Mouse (Mus musculus) adrenal gland, postnatal 14 days (tissue): ENCODE data around the gene Sp7. TPM values are rescaled to one million over a fixed set of nuclear protein-coding genes. Genes with fewer than 3 reads are reported as not detected.
"Not testable (repeated sequence)": the region's sequence is repeated elsewhere in the genome, so short reads cannot be mapped to it uniquely, and the experiment has no call there.

Source experiments
- DNase-seq: peaks from one replicate; pipeline ENCODE4 v3.0.0; 2021; ENCODE audit warnings: mixed read lengths
- total RNA-seq: library from RNA; stranded (reverse); gene quantifications from 2 replicates; pipeline ENCODE4 v1.2.3, GENCODE M21; 2021

Gene Sp7
- total RNA-seq, 1 experiment from 2014 or later: not detected

DNA sequence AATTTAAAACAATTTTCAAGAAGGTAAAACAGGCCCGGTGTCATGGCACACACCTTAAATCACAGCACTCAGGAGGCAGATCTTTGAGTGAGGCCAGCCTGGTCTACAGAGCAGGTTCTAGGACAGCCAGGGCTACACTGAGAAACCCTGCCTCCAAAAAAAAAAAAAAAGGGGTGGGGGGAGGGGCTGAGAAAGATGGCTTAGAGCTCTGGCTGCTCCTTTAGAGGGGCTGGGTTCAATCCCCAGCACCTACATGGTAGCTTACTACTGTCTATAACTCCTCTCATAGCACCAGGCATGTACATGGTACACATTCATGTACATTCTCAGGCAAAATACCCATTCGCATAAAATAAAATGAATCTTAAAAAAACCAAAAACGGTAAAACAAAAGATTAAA, 22.5 kb downstream of the Sp7 start:
- DNase-seq: no peak

DNA sequence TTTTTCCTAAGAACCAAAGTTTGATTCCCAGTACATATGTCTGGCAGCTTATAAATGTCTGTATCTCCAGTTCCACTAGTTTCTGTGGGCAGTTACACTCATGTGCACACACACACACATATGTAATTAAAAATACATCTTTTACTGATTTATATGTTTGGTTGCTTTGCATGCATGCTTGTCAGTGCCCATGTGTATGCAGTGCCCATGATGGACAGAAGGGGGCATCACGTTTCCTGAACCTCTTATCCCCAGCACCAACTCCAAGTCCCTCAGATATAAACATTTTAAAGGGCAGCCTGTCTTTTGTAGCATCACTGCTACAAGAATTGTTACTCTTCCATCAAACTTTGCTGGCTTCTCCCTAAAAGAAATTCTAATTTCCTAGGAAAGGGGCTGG, 25.4 kb downstream of the Sp7 start:
- DNase-seq: peak; percentile 65

DNA sequence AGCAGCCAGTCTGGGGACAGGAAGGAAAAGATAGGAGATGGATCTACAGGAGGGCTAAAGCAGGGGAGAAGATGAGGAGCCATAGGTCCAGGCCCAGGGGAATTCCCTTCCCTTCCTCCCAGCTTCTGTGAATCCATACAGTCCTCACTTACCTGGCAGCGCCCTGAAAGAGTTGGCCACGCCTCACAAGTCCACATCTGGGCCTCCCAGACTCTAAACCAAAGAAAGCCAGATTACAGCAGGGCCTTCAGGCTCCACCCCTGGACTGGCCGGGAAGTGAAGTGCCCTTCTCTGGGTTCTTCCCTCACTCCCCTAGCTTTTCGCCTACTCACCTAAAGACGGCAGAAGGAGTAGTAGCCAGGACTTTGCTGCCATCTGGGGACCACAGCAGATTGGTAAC, 27.4 kb downstream of the Sp7 start:
- DNase-seq: no peak

GRCm38 (mm10) chr15:102336946-102337345, 30.0 kb downstream of the Sp7 start:
- DNase-seq: no peak

DNA sequence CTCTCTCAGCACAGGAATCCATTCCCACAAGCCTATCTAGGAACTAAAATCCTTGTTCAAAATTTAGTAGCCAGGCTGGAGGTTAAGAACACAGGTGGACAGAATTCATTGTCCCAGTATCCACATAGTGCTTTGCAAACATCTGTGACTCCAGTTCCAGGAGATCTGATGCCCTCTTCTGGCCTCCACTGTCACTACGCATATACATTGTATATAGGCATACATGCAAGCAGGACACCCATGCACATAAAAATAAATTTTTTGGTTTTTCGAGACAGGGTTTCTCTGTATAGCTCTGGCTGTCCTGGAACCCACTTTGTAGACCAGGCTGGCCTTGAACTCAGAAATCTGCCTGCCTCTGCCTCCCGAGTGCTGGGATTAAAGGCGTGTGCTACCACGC, 31.1 kb downstream of the Sp7 start:
- DNase-seq: not testable (repeated sequence)

GRCm38 (mm10) chr15:102335254-102335653, 31.7 kb downstream of the Sp7 start:
- no peak for DNase-seq

- peak; percentile 93 for DNase-seq
Measured at GRCm38 (mm10) chr15:102331610-102332015, 35.4 kb downstream of the Sp7 start, which contains the start of gene Myg1. Gene Myg1, plus strand, starts transcription at chr15:102331709.

DNA sequence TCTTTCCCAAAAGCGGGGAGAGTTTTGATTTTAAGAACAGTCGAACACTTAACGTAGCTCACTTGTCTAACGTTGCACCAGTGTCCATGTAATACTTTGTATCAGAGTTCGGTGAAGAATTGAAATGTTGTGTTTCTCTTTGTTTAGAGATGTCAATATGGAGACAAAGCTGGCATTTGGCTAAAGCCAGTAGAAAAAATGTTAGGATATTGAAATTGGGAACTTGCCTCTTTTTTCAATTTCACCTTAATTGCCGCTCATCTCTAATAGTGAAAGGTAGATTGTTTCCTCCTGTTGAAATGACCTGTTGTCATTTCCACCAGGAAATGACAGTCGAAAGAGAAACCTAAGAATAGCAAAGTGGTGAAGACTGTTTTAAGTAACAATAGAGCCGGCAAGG, 40.1 kb downstream of the Sp7 start:
- DNase-seq: no peak

DNA sequence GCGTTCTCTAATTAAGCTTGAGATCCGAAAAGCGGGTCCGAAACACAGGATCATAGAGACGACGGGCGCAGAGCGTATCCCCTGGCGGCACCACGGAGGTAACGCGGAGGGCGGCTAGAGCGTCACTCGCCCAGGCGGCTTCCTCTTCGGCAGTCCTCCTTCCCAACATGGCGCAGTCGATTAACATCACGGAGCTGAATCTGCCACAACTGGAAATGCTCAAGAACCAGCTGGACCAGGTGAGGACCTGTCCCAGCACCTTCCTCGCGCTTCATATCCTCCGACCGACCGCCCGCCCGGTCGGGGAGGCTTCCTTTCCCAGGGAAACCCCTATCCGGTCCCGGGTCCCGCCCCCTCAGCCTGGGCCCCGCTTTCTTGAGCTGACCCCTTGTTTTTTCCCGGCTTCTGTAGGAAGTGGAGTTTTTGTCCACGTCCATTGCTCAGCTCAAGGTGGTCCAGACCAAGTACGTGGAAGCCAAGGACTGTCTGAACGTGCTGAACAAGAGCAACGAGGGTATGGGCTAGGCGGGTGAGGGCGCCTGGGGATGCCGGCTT, 40.9 kb downstream of the Sp7 start, which contains the start of gene Pfdn5:
Pfdn5 (plus strand) TSS at position 95 of the 555 bp plus-strand sequence.
- peak; percentile 94 for DNase-seq

DNA sequence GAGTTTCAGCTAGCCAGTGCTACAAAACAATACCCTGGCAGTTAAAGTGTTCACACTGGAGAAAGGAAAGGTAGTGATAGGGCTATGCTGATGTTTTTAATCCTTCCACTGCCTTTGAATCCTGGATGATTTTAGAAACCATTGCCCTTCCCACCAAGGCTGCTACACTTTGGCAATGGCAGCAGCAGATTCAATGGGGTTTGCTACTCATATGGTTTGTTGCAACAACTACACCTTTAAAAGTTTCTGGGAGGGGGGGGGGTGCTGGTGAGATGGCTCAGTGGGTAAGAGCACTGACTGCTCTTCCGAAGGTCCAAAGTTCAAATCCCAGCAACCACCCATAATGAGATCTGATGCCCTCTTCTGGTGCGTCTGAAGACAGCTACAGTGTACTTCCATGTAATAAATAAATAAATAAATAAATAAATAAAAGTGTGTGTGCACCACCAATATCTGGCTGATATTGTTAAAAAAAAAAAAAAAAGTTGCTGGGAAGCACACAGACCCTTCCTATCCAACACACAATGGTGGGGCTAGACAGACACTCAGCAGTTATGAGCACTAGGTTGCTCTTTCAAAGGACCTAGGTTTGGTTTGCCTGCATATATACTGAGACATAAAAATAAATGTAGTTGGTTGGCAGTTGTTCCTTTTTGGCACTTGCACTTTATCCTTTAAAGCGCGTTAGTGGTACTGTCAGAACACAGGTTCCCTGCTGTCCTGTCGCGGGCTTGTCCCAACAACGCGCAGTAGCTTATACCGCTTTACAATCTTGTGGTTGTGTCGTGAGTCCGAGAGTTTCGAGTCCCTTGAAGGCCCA, 42.1 kb downstream of the Sp7 start:
- DNase-seq: peak; percentile 35

GRCm38 (mm10) chr15:102316263-102316662, 50.7 kb downstream of the Sp7 start:
- peak; percentile 75 for DNase-seq

- DNase-seq: peak; percentile 29
Measured at GRCm38 (mm10) chr15:102315292-102315691, 51.7 kb downstream of the Sp7 start.

- DNase-seq: no peak
Measured at GRCm38 (mm10) chr15:102311489-102311888, 55.5 kb downstream of the Sp7 start.

DNA sequence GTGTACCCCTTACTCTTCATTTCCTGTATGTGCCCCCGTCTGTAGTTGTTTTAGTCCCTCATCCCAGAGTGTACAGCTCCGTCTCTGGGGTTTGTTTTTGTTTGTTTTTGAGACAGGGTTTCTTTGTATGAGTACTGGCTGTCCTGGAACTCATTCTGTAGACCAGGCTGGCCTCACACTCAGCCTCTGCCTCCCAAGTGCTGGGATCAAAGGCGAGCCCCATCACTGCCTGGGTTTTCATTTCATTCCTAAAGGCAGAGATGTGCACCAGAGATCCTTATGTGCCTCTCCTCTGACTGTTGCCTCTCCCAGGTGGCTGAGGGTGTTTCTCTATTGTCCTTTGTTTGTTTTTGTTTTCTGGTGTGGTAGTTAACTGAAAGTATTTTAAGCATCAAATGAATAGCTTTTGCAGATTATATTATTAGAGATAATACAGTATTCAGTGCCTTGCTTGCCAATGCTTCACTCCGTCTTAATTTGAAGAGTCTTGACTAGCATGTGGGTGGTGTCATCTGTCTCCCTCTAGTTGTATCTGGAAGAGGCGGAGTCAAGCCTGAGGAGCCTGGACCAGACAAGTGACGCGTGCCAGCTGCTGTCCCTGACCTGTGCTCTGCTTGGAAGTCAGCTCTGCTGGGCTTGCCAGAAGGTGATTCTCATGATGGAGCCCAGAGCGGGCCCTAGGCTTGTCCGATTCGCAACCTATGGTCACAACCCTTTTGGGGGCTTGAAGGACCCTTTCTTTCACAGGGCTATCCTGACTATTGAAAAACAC, 56.7 kb downstream of the Sp7 start:
- DNase-seq: peak; percentile 56

DNA sequence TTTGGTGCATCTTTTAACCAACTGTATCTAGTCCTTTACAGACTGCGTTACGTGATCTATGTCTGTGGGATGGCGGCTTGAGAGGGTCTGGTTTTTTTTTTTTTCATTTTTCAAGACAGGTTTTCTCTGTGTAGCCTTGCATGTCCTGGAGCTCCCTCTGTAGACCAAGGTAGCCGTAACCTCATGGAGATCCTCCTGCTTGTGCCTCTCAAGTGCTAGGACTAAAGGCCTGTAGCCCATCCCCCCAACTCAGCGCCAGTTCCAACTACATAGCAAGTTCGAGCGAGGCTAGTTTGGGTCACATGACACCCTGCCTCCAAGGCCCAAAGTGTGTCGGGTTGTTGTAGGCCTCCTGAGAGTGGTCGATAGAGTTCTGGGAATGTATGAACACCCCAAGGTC, 58.3 kb downstream of the Sp7 start:
- DNase-seq: no peak

Other genes with a start within 250 kb of the Sp7 start
- 23.3 and 30.8 TPM in 2 replicates for gene Spryd3, start 230.9 kb downstream of the Sp7 start, total RNA-seq
- 45.7 and 48.0 TPM in 2 replicates for gene Igfbp6, start 222.8 kb downstream of the Sp7 start, total RNA-seq
- gene Soat2, start 216.7 kb downstream of the Sp7 start, total RNA-seq: 0.26 and 4.7 TPM in 2 replicates
- gene Zfp740, start 163.9 kb downstream of the Sp7 start, total RNA-seq: 58.4 and 83.0 TPM in 2 replicates
- 115 and 120 TPM in 2 replicates for gene Csad, start 162.5 kb downstream of the Sp7 start, total RNA-seq
- 3.0 and 18.4 TPM in 2 replicates for gene Itgb7, start 135.2 kb downstream of the Sp7 start, total RNA-seq
- 25.5 and 27.8 TPM in 2 replicates for gene Rarg, start 109.7 kb downstream of the Sp7 start, total RNA-seq
- gene Gm9918, start 96.6 kb downstream of the Sp7 start, total RNA-seq: not detected in 2 replicates
- gene Mfsd5, start 87.7 kb downstream of the Sp7 start, total RNA-seq: 29.9 and 34.3 TPM in 2 replicates
- gene Espl1, start 70.9 kb downstream of the Sp7 start, total RNA-seq: 6.6 and 10.7 TPM in 2 replicates
- gene Pfdn5, start 41.1 kb downstream of the Sp7 start, total RNA-seq: 330 and 361 TPM in 2 replicates
- gene Myg1, start 35.5 kb downstream of the Sp7 start, total RNA-seq: 52.7 and 59.2 TPM in 2 replicates
- 22.5 and 23.2 TPM in 2 replicates for gene Aaas, start 16.4 kb downstream of the Sp7 start, total RNA-seq
- 72.6 and 73.7 TPM in 2 replicates for gene Sp1, start 39.0 kb upstream of the Sp7 start, total RNA-seq
- gene Amhr2, start 78.2 kb upstream of the Sp7 start, total RNA-seq: 1.5 and 1.6 TPM in 2 replicates
- 75.6 and 89.5 TPM in 2 replicates for gene Prr13, start 91.8 kb upstream of the Sp7 start, total RNA-seq
- 726 and 812 TPM in 2 replicates for gene Pcbp2, start 103.4 kb upstream of the Sp7 start, total RNA-seq
- gene Gm10337, start 136.5 kb upstream of the Sp7 start, total RNA-seq: not detected in 2 replicates
- 8.2 and 9.4 TPM in 2 replicates for gene Map3k12, start 149.9 kb upstream of the Sp7 start, total RNA-seq
- 34.2 and 35.0 TPM in 2 replicates for gene Tarbp2, start 151.0 kb upstream of the Sp7 start, total RNA-seq
- gene Npff, start 157.8 kb upstream of the Sp7 start, total RNA-seq: 4.1 and 4.8 TPM in 2 replicates